Mouse (Mus musculus): ENCODE data around the gene Actr8.

The Actr8 gene

DNA sequence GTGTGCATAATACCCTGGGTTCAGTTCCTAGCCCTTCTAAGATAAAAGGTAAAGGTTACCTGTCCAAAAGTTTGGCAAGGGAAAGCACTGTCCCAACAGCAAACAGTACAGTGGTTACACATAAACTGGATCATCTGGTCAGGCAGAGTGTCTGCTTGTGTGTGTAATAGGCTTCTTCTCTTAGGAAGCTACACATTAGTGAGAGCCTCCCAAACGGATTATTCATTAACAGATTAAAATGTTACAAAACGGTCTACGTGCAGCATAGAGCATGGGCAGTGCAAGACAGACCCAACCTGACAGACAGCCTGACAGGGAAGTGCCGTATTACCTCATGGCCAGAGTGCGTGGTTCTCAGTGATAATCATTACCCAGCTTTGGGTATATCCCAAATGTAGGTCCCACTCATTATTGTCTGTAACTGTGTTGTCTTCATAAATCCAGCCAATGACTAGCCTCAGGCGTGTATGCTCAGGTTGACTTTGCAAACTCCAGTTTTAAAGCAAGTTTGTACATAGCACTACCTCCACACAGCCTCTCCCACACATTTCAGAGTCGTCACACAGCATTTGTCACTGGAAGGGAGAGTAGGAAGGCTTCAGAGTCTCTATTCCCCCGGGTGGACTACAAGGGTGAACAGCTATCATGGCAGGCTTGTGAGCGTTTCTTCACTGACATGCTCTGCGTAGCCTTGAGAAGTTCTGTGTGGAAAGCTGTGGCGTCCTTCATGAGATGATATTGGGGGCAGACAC, 18.0 kb downstream of the Actr8 start:
- DNase-seq (ENCODE audit: low spot score) = no peak

DNA sequence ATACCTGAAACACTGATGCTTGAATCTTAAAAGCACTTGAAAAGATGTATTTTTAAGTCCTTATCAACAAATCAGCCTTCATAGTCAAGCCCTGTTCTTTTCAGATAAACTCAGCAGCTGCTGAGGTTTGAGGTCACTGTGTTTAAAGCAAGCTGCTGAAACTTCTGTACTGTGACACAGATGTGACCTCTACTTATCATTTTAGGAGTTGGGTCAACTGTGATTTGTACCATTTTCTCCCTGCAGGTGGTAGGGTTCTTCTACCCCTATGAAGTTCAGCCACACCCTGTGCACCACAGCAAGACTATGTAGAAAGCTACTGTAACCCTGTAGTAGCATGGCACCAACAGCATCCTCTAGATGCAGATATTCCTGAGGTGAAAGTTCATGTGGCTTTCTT, 19.2 kb downstream of the Actr8 start:
- no peak for DNase-seq (ENCODE audit: low spot score)

DNA sequence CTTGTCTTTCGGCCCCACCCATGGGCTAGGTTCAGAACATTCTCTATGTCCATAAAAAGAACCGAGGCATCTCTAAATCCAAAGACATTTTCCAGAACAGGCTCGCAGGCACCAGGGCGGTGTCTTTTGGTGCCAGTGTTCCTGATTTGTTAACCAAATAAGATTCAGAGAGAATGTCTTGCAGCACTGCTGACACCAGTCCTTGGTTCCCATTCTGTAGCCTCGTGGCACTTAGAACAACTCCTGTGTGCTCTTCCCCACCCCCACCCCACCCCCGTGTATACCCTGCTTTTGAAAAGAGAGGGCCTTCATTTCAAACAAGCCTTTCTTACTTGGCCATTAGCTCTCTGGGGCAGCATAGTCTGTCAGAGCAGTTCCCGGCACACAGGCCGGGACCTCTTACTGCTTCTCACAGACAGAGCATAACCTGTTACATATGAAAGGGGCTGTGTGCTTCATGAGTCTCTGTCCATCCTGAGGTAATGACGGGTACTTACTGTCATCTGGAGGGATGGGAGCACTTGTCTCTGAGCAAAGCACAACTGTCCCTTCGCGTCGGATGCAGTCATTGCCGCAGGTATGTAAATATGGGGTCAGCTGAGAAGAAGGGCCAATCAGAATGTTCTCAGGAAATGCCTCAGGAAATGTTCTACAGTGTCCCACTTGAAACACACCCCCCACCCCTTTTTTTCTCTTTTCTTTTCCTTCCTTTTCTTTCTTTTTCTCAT, 20.8 kb downstream of the Actr8 start:
- DNase-seq (ENCODE audit: low spot score) = no peak

DNA sequence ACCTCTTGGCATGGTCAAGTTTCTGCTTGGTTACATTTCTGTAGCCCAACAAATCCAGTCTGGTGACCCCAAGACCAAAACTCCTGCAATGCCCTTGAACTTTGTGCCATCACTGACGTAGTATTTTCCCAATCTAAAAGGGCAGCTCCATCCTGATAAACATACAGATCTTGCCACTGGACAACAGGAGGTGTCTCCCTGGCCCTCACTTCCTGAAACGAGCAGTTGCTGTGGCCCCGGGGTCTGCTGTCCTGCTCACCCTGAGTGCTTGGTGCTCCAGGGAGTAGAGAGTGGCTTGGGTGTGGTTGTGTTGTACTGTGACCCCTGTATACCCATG, 21.3 kb downstream of the Actr8 start:
- no peak for DNase-seq (ENCODE audit: low spot score)

DNA sequence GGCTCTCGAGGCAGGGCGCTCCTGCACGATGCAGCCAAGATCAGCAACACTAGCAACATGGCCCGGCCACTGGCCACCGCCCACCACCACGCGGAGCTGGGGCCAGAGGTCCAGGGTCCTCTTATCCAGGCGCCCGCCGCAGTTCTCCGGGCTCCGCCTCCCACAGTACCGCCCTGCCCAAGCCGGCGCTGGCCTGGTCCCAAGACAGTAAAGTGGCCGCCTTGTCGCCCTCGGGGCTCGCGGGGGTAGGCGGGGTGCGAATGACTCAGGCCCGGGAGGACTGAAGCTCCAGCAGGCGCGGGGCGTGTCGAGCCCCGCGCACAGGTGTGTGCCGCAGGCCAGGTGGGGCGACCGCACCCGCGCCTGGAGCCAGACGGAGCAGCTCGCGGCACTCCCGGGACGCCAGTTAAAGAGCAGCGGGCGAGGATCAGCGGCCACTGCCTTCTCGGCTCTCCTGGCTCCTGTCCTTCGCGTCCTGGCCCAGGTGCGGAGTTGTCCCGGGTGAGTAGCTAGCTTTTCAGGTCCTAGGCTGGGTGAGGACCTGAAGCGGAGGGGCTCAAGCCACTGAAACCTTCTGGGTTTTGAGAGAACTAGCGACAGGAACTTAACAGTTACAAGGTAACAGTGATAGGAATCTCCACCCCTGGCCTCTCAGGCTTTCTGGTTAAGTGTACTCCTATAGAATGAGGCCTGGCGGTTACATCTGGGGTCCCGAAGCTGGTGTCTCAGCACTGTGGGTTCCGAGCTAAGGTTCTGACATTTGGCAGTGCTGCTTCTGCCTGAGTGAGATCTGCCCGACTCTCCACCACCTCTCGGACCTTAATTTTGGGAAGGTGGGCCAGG, 30.8 kb downstream of the Actr8 start, which contains the start of the genes Il17rb and Chdh:
Gene Il17rb (minus strand): TSS at position 164 of the 843 bp plus-strand sequence.
Gene Chdh (plus strand): TSS at position 291 of the 843 bp plus-strand sequence.
- DNase-seq (ENCODE audit: low spot score) = no peak

DNA sequence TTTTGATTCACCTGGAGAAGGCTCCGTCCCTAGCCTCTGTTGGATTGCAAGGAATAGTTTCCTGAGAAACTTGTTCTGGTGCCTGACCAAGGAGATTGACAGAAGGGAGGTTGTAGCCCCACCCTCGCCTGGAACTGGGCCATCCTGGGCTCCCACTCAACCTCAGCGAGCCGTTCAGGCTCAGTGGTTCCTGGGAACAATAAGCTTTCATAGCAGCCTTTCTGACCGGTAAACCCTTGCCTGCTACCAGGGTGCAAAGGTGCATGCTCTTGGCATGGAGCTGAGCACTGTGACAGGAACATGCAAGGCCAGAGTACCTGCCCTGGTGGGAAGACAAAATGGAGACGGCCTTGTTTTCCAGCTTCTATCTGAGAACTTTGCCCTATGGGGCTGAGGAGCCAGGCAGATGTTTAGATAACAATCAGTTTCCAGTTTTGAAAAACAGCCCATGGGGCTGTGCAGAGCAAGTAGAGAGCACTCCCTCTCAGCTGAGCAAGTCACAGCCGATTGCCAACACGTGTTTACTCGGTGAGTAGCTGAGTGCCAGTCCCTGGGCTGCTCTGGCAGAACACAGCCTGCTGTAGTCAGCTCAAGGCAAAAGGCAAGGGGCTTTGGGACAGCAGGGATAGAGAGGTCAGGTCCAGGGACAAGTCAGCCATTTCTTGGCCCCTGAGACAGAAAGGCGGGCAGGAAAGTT, 31.9 kb downstream of the Actr8 start:
- DNase-seq (ENCODE audit: low spot score) = no peak

DNA sequence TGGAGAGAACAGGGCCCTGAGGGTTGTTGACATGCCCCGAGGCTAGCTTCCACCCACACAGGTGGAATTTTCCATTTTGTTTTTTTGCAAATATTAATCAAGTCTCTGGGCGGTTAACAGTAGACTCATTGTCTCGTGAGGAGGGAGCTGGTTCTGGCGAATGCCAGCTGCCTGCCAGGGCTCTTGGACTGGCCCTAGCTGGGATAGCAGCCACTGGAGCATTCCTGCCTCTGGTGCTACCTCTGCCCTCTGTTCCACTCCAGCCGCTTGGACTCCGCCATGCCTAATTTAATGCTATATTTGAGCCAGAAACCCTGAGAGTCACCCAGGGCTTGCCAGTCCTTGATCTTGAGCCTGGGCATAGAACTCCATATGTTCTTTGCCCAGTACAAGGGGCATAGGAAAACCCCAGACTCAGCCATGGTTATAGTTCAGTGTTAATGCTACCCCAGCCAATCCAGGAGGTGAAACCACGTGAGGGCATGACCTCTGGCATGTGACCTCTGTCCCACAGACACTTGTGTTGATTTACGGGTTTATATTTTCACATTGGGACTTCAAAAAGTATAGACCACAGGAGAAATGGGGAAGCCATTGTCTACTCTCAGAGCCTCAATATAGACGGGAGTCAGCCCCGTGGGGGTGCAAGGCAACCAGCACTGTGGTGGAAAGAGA, 33.9 kb downstream of the Actr8 start:
- DNase-seq (ENCODE audit: low spot score) = no peak

DNA sequence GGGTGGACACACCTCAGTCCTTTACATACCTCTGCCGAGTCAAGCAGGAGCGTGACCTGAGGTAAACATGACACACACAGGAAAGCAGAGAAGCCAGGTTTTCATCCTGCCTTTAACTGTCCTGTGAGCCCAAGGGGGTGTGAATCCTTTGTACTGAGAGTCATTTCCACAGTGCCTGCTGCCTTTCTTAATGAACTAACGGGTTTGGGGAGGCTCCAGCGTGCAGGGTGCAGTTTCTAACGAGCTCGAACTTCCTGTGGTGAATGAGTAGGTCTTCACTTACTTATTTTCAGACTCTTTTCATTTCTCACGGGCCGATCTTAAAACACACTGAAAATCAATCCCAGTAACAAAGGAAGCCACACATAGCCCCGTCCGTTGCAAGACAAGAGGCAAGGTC, 36.4 kb downstream of the Actr8 start:
- DNase-seq (ENCODE audit: low spot score) = no peak

DNA sequence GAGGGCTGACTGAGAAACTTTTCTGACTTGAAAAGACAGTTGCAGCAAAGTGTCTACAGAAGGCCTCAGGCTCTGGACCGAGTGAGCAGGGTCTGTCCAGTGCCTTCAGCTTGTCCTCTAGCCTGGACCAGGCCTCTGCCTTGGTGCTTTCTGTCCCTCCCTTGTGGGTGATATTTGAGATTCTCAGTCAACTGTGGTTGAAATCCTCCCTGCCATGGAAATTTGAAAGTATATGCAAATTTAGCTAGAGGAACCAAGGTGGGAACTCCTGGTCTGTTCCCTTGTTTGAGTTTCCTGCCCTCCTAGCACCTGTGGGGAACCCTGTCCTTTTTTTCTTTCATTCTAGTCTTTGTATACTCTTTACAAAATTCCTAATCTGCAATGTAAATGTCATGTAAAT, 36.9 kb downstream of the Actr8 start:
- DNase-seq (ENCODE audit: low spot score) = no peak

DNA sequence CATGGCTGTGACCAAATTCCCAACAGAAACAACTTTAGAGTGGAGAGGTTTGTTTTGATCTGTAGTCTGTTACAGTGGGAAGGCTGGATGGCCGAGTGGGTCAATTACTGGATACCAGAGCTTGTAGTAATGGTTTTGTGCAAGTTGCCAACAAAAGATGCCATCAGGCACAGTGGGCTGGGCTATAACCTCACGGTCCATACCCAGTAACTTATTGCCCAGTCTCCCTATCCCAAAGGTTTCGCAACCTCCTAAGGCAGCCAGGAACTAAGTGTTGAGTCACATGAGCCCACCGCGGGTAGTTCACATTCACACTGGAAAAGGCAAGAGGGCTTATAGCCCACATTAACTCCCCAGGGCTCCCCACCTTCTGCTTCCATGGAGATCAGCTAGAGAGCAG, 38.5 kb downstream of the Actr8 start:
- no peak for DNase-seq (ENCODE audit: low spot score)

DNA sequence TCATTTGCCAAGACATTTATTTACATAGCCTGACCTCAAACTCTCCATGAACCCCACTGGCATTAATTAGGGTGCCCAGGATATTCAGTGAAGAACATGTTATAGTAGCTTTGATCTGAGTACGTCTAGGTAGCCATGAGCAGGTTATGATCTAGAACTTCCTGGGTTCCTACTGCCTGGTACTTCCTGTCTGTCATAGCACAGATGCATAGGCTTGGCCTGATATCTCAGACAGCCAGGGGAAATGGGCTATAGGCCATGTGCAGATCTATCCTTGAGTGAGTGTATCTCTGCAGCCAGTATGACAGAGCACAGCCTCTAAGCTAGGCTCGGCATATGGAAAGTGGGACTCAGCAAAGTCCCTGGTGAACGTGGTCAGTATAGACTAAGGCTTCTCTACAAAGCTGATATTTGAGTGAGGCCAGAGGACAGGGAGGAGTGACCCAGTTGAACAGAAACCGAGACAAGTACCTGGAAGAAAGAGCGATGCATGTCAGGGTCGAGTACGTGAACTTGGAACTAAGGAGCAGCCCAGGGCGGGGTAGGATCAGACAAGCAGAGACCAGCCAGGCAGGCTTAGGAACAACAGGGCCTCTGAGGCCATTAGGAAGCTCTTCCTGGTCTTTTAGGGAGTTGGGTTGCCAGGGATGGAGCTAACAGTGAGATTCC, 39.8 kb downstream of the Actr8 start:
- no peak for DNase-seq (ENCODE audit: low spot score)

DNA sequence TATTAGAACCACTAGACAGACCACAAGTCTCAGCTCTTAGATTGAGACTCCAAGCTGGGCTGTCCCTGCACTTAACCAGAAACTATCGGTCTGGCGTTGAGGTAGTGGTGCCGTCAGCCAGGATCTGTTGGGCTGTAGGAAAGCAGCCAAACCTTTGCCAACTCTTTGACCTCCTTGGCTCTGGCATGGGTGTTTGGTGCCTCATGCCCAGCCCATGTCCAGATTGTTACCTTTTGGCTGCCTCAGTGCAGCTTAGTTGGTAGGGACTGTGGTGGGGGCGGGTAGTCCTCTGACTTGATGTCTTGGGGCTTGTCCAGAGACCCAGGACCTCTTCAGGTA, 40.3 kb downstream of the Actr8 start:
- DNase-seq (ENCODE audit: low spot score) = no peak

DNA sequence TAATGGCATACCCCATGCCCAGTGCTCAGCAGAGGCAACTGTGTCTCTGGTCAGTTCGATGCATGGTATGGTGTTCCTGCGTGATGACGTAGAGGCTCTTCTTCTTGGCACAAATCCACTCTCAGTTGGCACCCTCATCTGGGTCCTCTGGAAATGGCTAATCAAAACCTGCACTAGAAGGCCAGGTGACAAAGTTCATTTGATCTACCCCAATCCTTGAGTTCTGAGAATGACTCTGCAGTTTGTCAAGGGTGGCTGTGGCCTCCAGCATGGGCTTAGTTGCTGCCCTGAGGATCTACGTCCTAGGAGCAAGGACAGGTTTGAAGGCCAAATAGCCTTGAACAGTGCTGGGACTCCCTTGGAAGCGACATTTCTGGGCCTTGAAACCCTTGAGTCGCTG, 40.7 kb downstream of the Actr8 start:
- DNase-seq (ENCODE audit: low spot score) = no peak

DNA sequence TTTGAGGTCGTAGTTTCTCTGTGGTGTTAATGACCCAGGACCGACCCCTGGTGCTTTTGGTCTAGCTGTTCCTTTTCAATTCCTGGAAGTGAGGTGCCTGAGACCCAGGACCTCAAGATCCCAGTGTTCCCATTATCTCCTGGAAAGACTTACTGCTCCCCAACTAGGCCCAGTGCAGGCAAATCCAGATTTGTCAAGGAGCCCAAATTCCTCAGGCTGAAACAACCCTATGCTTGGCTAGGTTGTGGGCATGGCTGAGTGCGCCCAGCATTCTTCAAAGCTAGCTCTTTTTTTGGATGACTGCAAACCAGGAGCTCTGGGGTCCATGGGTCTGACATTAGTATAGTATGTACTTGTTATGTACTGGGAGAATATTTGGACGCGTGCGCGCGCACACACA, 41.2 kb downstream of the Actr8 start:
- no peak for DNase-seq (ENCODE audit: low spot score)

DNA sequence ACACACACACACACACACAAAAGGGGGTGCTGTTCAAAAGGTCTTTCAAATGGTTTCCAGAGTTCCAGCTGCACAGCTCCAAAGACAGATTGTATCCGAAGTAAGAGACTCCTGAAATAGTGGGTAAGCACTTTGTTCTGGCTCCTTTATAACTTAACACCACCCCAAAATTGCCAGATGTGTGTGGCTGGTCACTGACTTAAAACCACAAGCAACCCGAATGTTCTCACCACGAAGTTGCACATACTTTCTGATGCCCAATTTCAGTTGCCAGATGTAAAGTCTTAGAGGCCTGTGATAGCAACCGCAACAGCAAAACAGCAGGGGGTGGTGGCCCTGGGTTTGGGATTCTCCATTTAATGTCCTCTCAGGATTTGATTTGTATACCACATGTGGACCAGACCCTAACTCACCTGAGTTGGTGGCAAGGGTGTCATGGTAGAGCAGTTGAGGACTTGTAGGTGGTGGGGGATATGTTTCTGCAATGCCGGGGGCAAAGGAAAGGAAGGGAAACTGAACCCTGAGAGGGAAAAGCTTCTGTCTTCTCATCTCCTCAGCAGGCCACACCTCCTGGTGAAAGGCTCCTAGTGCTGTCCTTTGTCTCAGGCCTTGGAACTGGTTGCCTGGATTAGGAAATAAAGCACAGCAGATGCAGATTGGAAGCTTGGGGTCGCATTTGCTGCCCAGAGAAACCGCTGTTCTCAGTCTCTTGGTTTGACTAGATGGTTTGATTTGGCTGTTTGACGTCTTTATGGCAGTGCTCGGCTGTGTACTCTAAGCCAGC, 41.8 kb downstream of the Actr8 start:
- no peak for DNase-seq (ENCODE audit: low spot score)

DNA sequence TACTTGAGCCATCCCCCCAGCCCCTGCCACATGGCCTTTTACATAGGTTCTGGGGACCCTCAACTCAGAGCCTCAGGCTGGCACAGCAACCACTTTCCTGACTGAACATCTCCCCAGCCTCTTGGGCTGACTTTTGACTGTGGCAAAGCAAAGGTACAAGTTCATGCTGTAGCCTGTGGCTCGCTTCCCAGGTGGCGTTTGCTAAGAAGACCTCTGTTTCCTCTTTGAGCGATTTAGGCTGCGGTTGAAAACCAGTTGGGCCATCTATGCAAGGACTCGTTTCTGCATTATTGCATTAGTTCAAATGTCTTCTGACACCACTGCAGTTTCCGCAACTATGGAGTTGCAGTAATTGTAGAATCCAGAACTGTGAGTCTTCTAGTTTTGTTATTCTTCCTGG, 44.3 kb downstream of the Actr8 start:
- DNase-seq (ENCODE audit: low spot score) = no peak

DNA sequence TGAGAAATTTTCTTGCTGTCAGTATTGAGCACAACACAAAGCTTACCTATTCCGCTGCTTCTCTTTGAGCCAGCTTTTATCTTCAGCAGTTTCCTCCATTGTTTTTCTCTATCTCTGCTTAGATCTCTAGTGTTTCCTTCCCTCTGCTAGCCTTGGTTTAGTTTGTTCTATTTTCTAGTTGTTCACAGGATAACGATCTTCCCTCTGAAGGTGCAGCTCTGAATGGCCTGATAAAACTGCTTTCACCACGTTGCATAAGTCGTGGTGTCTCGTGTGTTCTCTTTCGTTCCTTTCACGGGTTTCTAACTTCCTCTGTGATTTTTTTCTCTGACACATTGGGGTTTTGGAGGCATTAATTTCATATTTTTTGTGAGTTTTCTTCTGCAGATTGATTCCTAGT, 46.2 kb downstream of the Actr8 start:
- DNase-seq (ENCODE audit: low spot score) = no peak

DNA sequence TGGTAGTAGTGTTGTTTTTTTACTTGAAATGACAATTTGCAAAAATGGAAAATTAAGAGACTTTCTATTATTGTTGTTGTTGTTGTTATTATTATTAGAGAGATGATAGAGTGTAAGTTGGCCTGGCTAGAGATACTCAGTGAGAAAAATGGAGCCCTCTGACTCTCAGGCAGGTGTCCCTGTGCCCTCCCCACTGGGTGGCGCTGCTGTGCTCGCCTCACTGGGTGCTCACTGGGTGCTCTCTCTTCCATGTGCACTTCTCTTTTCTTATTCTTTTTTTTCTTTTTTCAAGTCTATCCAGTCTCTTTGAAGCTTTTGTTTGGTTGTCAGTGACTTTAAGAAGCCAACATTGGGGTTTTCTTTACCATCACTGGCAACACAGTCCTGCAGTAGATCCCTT, 49.2 kb downstream of the Actr8 start:
- no peak for DNase-seq (ENCODE audit: low spot score)

DNA sequence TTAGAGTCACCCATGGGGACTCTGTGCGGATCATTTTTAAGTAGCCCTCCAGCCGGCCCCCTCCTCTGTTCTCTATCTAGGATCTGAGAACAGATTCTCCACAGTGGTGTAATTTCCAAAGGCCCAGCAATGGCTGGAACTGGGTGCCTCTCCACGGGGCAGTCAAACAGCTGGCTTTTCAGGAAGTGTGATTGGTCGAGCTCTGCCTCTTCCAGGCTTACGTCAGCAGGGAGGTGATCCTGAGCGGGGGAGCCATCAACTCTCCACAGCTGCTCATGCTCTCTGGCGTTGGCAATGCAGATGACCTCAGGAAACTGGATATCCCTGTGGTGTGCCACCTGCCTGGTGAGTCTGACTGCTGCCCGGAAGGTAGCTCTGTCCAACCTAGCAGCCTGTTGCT, 55.3 kb downstream of the Actr8 start:
- no peak for DNase-seq (ENCODE audit: low spot score)

DNA sequence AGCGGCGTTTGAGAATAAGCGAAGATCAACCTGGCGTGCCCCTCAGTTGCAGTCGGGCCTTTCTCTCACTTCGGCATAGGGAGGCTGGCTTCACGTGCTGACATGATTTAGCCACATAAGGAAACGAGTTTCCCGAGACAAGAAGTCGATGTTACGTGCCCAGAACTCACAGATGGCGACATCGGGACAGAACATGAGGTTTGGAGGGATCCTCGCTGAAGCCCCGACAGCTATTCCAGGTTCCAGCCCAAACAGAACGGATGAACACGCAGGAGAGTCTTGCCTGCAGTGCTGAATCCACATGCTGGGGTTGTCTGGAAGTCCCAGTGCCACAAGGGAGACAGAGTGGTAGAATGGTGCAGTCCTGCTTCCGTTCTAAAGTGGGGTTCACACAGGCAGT, 60.3 kb downstream of the Actr8 start:
- DNase-seq (ENCODE audit: low spot score) = no peak

All from left cerebral cortex, adult 11 months (tissue).